Mouse (Mus musculus) ES-Bruce4 (cell line): ENCODE results near the gene Ubtf.

Experiments used
- EP300 ChIP-seq: IDR thresholded peaks from 2 replicates; pipeline ENCODE4 v1.6.1; 2011; ENCODE audit warnings: low read depth, low read length; ENCODE audit not compliant: insufficient read depth
- POLR2A ChIP-seq: IDR thresholded peaks from one replicate; pipeline ENCODE4 v1.8.1; 2011; ENCODE audit warnings: low read length; ENCODE audit not compliant: insufficient read depth

- no peak for TF ChIP-seq EP300
- no peak for TF ChIP-seq POLR2A
Observed at GRCm38 (mm10) chr11:102339624-102340023, 20.1 kb upstream of the Ubtf start.
